Mouse (Mus musculus) hindbrain, embryonic 15.5 days (tissue): ENCODE data around the gene Teddm1b. TPM values are rescaled to one million over a fixed set of nuclear protein-coding genes. Genes with fewer than 3 reads are reported as not detected.

Source experiments
- ATAC-seq: fragments of 200-750 bp; cut with Nextera tagmentation; 2 replicates; pipeline ENCODE4 v1.8.0; 2017; ENCODE audit warnings: low read depth, moderate number of reproducible peaks, moderate TSS enrichment; ENCODE audit not compliant: low FRiP score
- H3K27ac ChIP-seq: fragments of 300-500 bp; sonication (generic); replicated peaks from 2 replicates; pipeline ENCODE4 v1.5.1; 2015; ENCODE audit warnings: mild to moderate bottlenecking, inconsistent platforms
- H3K27me3 ChIP-seq: fragments of 300-500 bp; sonication (generic); 2 replicates; pipeline ENCODE4 v1.6.1; 2015; ENCODE audit warnings: control low read depth, inconsistent platforms
- H3K36me3 ChIP-seq: fragments of 300-500 bp; sonication (generic); 2 replicates; pipeline ENCODE4 v1.6.1; 2015; ENCODE audit warnings: control low read depth, inconsistent platforms
- H3K4me1 ChIP-seq: fragments of 300-500 bp; sonication (generic); replicated peaks from 2 replicates; pipeline ENCODE4 v1.6.1; 2015; ENCODE audit warnings: control low read depth, inconsistent platforms
- H3K4me2 ChIP-seq: fragments of 300-500 bp; sonication (generic); 2 replicates; pipeline ENCODE4 v1.6.1; 2015; ENCODE audit warnings: moderate library complexity, mild to moderate bottlenecking, inconsistent platforms
- H3K4me3 ChIP-seq: fragments of 300-500 bp; sonication (generic); 2 replicates; pipeline ENCODE4 v1.5.1; 2015; ENCODE audit warnings: mild to moderate bottlenecking, inconsistent platforms
- H3K9ac ChIP-seq: fragments of 300-500 bp; sonication (generic); 2 replicates; pipeline ENCODE4 v1.6.1; 2015; ENCODE audit warnings: inconsistent platforms
- H3K9me3 ChIP-seq: fragments of 300-500 bp; sonication (generic); 2 replicates; pipeline ENCODE4 v1.6.1; 2016; ENCODE audit warnings: control low read depth, inconsistent platforms
- WGBS: fragments of 180-500 bp; shearing (Covaris S2); methylation state at CpG from one replicate; pipeline ENCODE4 v1.1.7; 2015; 5-methylcytosine and 5-hydroxymethylcytosine counted together
- microRNA-seq: library from miRNA; unstranded; fragments of <30 nt; microRNA quantifications from one replicate; pipeline ENCODE4, GENCODE M21; 2016
- polyA plus RNA-seq: library from polyadenylated mRNA; unstranded; fragments of >200 nt; fragmentation: Nextera tagmentation; extraction: Ambion mirVana; gene quantifications from 2 replicates; pipeline ENCODE4 v1.2.1, GENCODE M21; 2015

Teddm1b gene
- polyA plus RNA-seq, 1 experiment from 2014 or later = 0.45 TPM

GRCm38 (mm10) chr1:153924395-153925385, 50.5 kb downstream of the Teddm1b start:
- Histone ChIP-seq H3K4me3 (no peak overlapping the region), H3K9ac (no peak overlapping the region), H3K27ac (no peak overlapping the region), H3K36me3 (no peaks in the 10 kb centered on the region), H3K9me3 (no peaks in the 10 kb centered on the region), H3K4me2 (no peak overlapping the region), H3K27me3 (no peaks in the 10 kb centered on the region), H3K4me1 (no peaks in the 10 kb centered on the region)
- ATAC-seq = no peak
- 88% methylated on average over 6 of the region's 6 CpGs for WGBS

Small RNA genes lying within 50 kb of the gene (microRNA-seq; reads per million reads assigned to microRNA genes)
- 14.8 reads per million, percentile 31 among the genes with 10 or more reads in this experiment for gene Mir8114

Other genes starting within 250 kb of the Teddm1b start
- 21.2 and 21.6 TPM in 2 replicates for gene Rgs8, start 221.3 kb upstream of the Teddm1b start, polyA plus RNA-seq
- 12.4 and 17.1 TPM in 2 replicates for gene Rgs16, start 134.0 kb upstream of the Teddm1b start, polyA plus RNA-seq
- 39.5 and 40.1 TPM in 2 replicates for gene Rnasel, start 124.9 kb upstream of the Teddm1b start, polyA plus RNA-seq
- gene Rgsl1, start 30.2 kb upstream of the Teddm1b start, polyA plus RNA-seq = 0.09 and 0.26 TPM in 2 replicates
- not detected in 2 replicates for gene Teddm1a, start 17.4 kb downstream of the Teddm1b start, polyA plus RNA-seq
- gene Glul, start 25.6 kb downstream of the Teddm1b start, polyA plus RNA-seq = 214 and 219 TPM in 2 replicates
- gene Teddm2, start 25.9 kb downstream of the Teddm1b start, polyA plus RNA-seq = 1.6 TPM in 2 replicates